Mouse (Mus musculus) stomach, postnatal 0 days (tissue): ENCODE measurements around the gene Ly75. TPM values are rescaled to one million over a fixed set of nuclear protein-coding genes. Genes with fewer than 3 reads are reported as not detected.

ENCODE experiments used
- ATAC-seq: fragments of 200-750 bp; cut with Nextera tagmentation; 2 replicates; pipeline ENCODE4 v1.8.0; 2017; ENCODE audit not compliant: low FRiP score, low TSS enrichment
- DNase-seq: peaks from one replicate; pipeline ENCODE4 v3.0.0-alpha.2; 2016; ENCODE audit warnings: low spot score
- H3K27ac ChIP-seq: fragments of 300-500 bp; sonication (generic); replicated peaks from 2 replicates; pipeline ENCODE4 v1.5.1; 2014; ENCODE audit warnings: mild to moderate bottlenecking, control low read depth
- H3K27me3 ChIP-seq: fragments of 300-500 bp; sonication (generic); 2 replicates; pipeline ENCODE4 v1.6.1; 2014; ENCODE audit warnings: low read length; ENCODE audit not compliant: control insufficient read depth, insufficient read depth
- H3K36me3 ChIP-seq: fragments of 300-500 bp; sonication (generic); 2 replicates; pipeline ENCODE4 v1.6.1; 2014; ENCODE audit warnings: low read length, mixed read lengths; ENCODE audit not compliant: control insufficient read depth, insufficient read depth
- H3K4me1 ChIP-seq: fragments of 300-500 bp; sonication (generic); replicated peaks from 2 replicates; pipeline ENCODE4 v1.6.1; 2014; ENCODE audit warnings: antibody characterized with exemption; ENCODE audit not compliant: control insufficient read depth, insufficient read depth
- H3K4me2 ChIP-seq: fragments of 300-500 bp; sonication (generic); replicated peaks from 2 replicates; pipeline ENCODE4 v1.6.1; 2014; ENCODE audit warnings: low read depth, mild to moderate bottlenecking, control low read depth, moderate library complexity
- H3K4me3 ChIP-seq: fragments of 300-500 bp; sonication (generic); 2 replicates; pipeline ENCODE4 v1.5.1; 2014; ENCODE audit warnings: low read depth, low read length, control low read depth
- H3K9ac ChIP-seq: fragments of 300-500 bp; sonication (generic); 2 replicates; pipeline ENCODE4 v1.6.1; 2014; ENCODE audit warnings: mild to moderate bottlenecking, low read length, control low read depth, mixed read lengths
- H3K9me3 ChIP-seq: fragments of 300-500 bp; sonication (generic); 2 replicates; pipeline ENCODE4 v1.6.1; 2016; ENCODE audit warnings: low read length; ENCODE audit not compliant: control insufficient read depth
- CTCF ChIP-seq: IDR thresholded peaks from 2 replicates; pipeline ENCODE4 v1.5.1; 2016; ENCODE audit warnings: antibody characterized with exemption, low read depth, mild to moderate bottlenecking, moderate library complexity
- EP300 ChIP-seq: optimal IDR thresholded peaks from 2 replicates; pipeline ENCODE3; 2016; ENCODE audit warnings: antibody characterized with exemption
- WGBS: fragments of 180-500 bp; shearing (Covaris S2); extraction: QIAGEN DNeasy Blood & Tissue Kit; methylation state at CpG from one replicate; pipeline ENCODE4 v1.1.7; 2014; 5-methylcytosine and 5-hydroxymethylcytosine counted together
- polyA plus RNA-seq: library from polyadenylated mRNA; unstranded; fragments of >200 nt; fragmentation: Nextera tagmentation; extraction: Ambion mirVana; gene quantifications from 2 replicates; pipeline ENCODE4 v1.2.1, GENCODE M21; 2015

Ly75 gene
- 0.18 and 0.23 TPM in 2 replicates for polyA plus RNA-seq

DNA sequence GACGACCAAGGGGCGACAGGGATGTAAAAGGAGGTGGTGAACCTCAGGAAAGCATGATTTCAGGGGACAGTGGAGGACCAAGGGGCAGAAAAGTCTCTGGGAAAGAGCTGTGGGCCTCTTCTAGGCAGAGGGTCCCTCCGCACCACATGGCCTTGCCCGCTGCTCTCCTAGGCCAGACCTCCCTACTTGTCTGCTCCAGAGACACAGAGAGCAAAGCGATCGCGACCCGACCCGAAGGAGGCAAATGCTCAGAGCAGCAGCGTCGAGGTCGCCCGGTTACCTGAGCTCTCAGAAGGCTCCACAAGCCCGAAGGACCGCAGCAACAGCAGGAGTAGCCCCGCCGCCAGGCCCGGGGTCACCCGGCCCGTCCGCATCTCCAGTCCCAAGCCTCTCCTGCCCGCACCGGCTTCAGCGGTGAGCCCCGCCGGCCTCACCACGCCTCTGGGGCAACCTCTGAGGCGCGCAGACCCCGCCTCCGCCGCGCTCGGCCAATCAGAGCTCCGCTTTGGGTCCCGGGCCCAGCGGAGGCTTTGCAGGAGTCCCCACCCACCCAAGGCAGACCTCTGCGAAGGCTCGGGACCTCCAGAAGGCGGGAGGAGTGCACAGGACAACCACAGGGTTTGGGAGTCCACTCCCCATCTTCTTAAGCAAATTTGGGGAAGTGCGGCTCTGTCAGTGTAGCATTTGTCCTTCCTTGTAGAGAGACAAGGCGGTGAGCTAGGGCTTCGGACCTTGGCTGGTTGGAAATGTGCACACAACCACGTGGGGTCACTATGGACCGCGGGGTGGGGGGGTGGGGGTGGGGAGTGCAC is at the start of gene Ly75:
TSS of gene Ly75 (minus strand) at position 446 of the 812 bp plus-strand sequence.
- DNase-seq (peak; percentile 86), ATAC-seq (peak; percentile 94)
- no peak within 1 kb of the TSS for H3K27ac ChIP-seq
- 2% methylated on average over 40 of the region's 46 CpGs for WGBS
- no peaks in the 10 kb centered on the region for H3K4me1 ChIP-seq
- no peak for TF ChIP-seq CTCF
- TF ChIP-seq EP300 = no peak
- no peaks in the 10 kb centered on the region for H3K36me3 ChIP-seq
- no peaks in the 10 kb centered on the region for H3K27me3 ChIP-seq
- no peaks in the 10 kb centered on the region for H3K9me3 ChIP-seq
- peak within 1 kb of the TSS; percentile 94 for H3K4me2 ChIP-seq
- peak within 1 kb of the TSS; percentile 54 for H3K4me3 ChIP-seq
- H3K9ac ChIP-seq = peak within 1 kb of the TSS; percentile 52; the same call in 1 of the 2 replicates

DNA sequence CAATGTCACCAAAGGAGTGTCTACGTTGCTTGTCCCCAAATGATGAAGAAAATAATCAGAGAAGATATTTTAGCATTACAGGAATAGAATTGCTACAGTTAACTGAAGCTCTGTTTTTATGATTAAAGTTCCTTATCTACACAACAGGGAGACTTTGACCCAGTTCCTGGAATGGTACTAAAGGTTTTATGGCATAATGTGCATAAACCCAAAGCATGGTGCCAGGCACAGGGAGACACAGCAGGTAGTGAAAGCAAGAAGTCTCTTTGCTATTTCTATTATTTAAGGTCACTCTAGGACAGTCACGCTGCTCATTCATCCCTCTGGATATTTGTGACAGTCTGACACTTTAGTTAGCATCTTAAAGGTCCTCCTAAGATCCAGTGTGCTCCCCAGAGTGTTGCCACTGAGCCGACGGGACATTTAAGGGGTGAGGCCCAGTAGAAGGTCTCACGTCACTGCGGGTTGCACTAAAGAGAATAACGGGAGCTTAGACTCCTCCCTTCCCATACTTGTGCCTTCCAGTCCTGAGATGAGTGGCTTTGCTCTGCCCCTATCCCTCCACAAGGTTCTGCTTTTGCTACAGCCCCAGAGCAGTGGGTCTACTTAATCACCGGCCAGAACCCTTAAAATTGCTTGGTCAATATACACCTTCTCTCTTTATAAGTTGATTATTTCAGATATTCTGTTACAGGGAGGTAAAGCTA is 47.4 kb upstream of the Ly75 start:
- Histone ChIP-seq H3K9ac (no peak overlapping the region), H3K4me2 (no peak overlapping the region), H3K4me1 (no peaks in the 10 kb centered on the region), H3K27me3 (no peaks in the 10 kb centered on the region), H3K27ac (no peak overlapping the region), H3K36me3 (no peaks in the 10 kb centered on the region), H3K4me3 (no peak overlapping the region), H3K9me3 (no peaks in the 10 kb centered on the region)
- TF ChIP-seq EP300 = no peak
- TF ChIP-seq CTCF = no peak
- ATAC-seq (no peak), DNase-seq (no peak)
- 74% methylated on average over 8 of the region's 8 CpGs for WGBS

DNA sequence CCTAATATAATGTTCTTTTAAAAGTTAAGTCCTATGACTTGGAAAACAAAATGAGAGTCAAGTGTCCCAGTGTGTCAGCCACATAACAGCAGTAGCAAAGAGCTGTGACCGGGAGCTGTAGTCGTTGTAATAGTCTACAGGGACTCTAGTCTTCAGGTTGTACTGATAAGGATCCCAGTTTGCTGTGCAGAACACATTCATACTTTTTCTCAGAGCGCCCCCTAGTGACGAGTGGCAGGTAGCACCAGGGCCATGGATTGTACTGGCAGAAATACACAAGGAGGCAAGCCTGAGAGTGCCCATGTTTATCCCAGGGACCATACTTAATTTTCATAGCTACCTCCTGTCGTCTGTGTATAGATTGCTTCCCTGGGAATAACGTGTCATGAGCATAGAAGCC is 35.0 kb upstream of the Ly75 start:
- Histone ChIP-seq H3K27ac (no peak overlapping the region), H3K36me3 (no peaks in the 10 kb centered on the region), H3K4me3 (no peak overlapping the region), H3K27me3 (no peaks in the 10 kb centered on the region), H3K4me2 (no peak overlapping the region), H3K4me1 (no peaks in the 10 kb centered on the region), H3K9me3 (no peaks in the 10 kb centered on the region), H3K9ac (no peak overlapping the region)
- peak; percentile 91 for ATAC-seq
- WGBS = 11% methylated on average over 6 of the region's 6 CpGs
- peak; percentile 75 for DNase-seq
- peak; percentile 89 for TF ChIP-seq CTCF
- no peak for TF ChIP-seq EP300

DNA sequence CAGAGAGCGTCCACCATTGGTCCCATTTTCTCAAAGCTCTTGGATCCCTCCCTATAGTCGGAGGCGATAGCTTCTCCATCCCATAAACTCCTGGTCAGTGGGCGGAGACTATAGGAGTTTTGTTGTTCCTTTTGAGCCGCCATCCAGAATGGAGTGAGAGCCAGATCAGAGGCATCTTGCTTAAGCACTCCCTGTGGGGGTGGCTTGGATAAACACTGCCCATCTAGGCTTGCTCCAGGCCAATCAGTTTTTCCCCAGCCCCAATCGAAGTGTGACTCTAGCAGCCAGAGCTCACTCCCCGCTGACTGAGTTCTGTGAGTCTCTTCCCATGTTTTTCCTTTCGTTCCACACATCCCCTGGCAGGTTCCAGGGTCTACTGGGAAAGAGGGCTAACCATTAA is 31.2 kb upstream of the Ly75 start:
- Histone ChIP-seq H3K9me3 (no peaks in the 10 kb centered on the region), H3K4me1 (no peaks in the 10 kb centered on the region), H3K27ac (no peak overlapping the region), H3K27me3 (no peaks in the 10 kb centered on the region), H3K4me3 (no peak overlapping the region), H3K9ac (no peak overlapping the region), H3K36me3 (no peaks in the 10 kb centered on the region), H3K4me2 (no peak overlapping the region)
- DNase-seq (no peak), ATAC-seq (no peak)
- TF ChIP-seq EP300 (no peak), CTCF (no peak)
- WGBS = 70% methylated on average over 8 of the region's 8 CpGs

DNA sequence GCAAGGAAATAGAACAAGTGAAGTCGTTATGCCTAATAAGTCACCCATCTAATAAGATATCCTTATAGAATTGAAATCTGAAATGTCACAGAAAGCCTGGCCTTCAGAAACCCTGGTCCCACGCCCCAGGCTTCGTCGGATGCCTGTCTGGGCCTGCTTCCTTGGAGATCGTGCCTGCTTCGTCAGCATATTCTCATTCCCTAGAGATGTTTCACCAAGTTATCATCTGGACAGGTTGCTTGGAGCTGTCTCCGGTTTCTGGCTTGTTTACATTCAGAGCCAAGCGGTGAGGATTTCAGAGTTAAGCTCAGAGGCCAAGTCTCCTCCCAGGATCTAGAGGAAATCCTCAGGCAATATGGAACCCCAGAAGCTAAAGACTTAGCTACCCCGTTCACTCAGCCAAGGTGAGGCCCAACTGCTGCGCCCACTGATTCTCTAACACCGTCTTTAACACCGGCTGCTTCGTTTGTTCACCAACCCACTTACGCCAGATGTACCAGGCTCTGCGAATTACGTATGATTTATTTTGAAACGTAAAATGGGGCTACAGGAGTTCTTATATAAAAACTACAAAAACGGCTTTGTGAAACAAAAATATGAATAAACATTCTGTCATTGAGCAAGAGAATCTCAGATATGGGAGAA is 30.0 kb upstream of the Ly75 start:
- Histone ChIP-seq H3K36me3 (no peaks in the 10 kb centered on the region), H3K9me3 (no peaks in the 10 kb centered on the region), H3K4me1 (no peaks in the 10 kb centered on the region), H3K27me3 (no peaks in the 10 kb centered on the region), H3K9ac (no peak overlapping the region), H3K27ac (no peak overlapping the region), H3K4me2 (no peak overlapping the region), H3K4me3 (no peak overlapping the region)
- 47% methylated on average over 18 of the region's 18 CpGs for WGBS
- TF ChIP-seq CTCF = no peak
- no peak for TF ChIP-seq EP300
- DNase-seq (no peak), ATAC-seq (no peak)
